In the genomic region with DNA sequence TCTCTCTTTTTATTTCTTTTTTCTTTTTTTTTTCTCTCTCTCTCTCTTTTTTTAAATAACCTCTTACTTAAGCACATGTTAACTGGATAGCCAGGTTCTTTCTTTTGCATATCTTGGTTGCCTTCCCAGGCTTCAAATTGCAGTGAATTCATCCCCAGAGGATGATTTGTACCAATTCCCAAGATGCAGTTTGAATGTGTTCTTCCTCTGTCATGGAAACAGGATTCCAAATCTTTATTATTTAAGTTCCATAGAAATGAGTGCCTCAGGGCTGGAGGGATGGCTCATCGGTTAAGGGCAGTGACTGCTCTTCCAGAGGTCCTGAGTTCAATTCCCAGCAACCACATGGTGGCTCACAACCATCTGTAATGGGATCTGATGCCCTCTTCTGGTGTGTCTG, we compare ENCODE assay signal across 24 mouse cellular contexts.
"Had no signal": no experiment of that assay in that cellular context is flagged by ENCODE, and none has a peak within 500 bp of the region (broad histone marks: within the 10 kb centered on the region; RNA-seq: fewer than 3 reads in every experiment).

No protein-coding gene starts in this region.

- H3K4me3 ChIP-seq: embryonic facial prominence, embryonic 10.5 days; embryonic facial prominence, embryonic 12.5 days; embryonic facial prominence, embryonic 13.5 days; embryonic facial prominence, embryonic 15.5 days; erythroblast, embryonic 14.5 days; forebrain, embryonic 10.5 days; forebrain, embryonic 12.5 days; forebrain, embryonic 13.5 days; forebrain, embryonic 15.5 days; heart, adult 2 months; heart, embryonic 10.5 days had no signal

- H3K27ac ChIP-seq: embryonic facial prominence, embryonic 10.5 days; embryonic facial prominence, embryonic 12.5 days; embryonic facial prominence, embryonic 13.5 days; embryonic facial prominence, embryonic 15.5 days; forebrain, embryonic 10.5 days; forebrain, embryonic 12.5 days; forebrain, embryonic 13.5 days; forebrain, embryonic 15.5 days; heart, adult 2 months; heart, embryonic 10.5 days had no signal

- DNase-seq: cerebellum, adult 9-10 months; cerebellum, adult 9-11 months; cerebellum, postnatal 10 days; cerebellum, postnatal 14 days; cerebellum, postnatal 25 days; cerebellum, postnatal 36 days; embryo, embryonic 11 days; forebrain, postnatal 0 days; gastrocnemius, postnatal 14 days; gastrocnemius, postnatal 25 days; gastrocnemius, postnatal 36 days; heart, adult 11 months; heart, adult 18-20 months; heart, adult 2 months had no signal
